Mouse (Mus musculus) cortical plate, adult 2 months (tissue): ENCODE results near the gene Capns1. TPM values are rescaled to one million over a fixed set of nuclear protein-coding genes. Genes with fewer than 3 reads are reported as not detected.
"Not testable (repeated sequence)": the region's sequence is repeated elsewhere in the genome, so short reads cannot be mapped to it uniquely, and the experiment has no call there.

Experiments
- H3K27ac ChIP-seq: fragments of 200-500 bp; 2 replicates; pipeline ENCODE4 v1.5.1; 2012; ENCODE audit warnings: low read length, control low read depth, inconsistent platforms; ENCODE audit not compliant: insufficient read depth
- H3K4me1 ChIP-seq: fragments of 200-500 bp; 2 replicates; pipeline ENCODE4 v1.6.1; 2011; ENCODE audit warnings: low read length; ENCODE audit not compliant: control insufficient read depth, insufficient read depth
- H3K4me3 ChIP-seq: fragments of 200-500 bp; 2 replicates; pipeline ENCODE4 v1.5.1; 2011; ENCODE audit warnings: mild to moderate bottlenecking, low read length, control low read depth; ENCODE audit not compliant: insufficient read depth
- CTCF ChIP-seq: fragments of 200-500 bp; IDR thresholded peaks from 2 replicates; pipeline ENCODE4 v1.5.1; 2011; ENCODE audit warnings: mild to moderate bottlenecking, control low read depth, low read length; ENCODE audit not compliant: insufficient read depth; ENCODE audit errors: extremely low read depth
- POLR2A ChIP-seq: fragments of 200-500 bp; IDR thresholded peaks from 2 replicates; pipeline ENCODE4 v1.6.1; 2011; ENCODE audit warnings: mild to moderate bottlenecking, low read length, control low read depth; ENCODE audit not compliant: insufficient read depth; ENCODE audit errors: extremely low read depth
- polyA plus RNA-seq: library from polyadenylated mRNA; depleted of rRNA; stranded (reverse); fragments of >200 nt; gene quantifications from 2 replicates; pipeline ENCODE4 v1.2.3, GENCODE M21; 2012

Gene Capns1
- polyA plus RNA-seq, 1 experiment, result 279 TPM

- H3K27ac ChIP-seq, result no peak overlapping the region
- no peak overlapping the region for H3K4me3 ChIP-seq
- TF ChIP-seq POLR2A, result no peak
- no peak for TF ChIP-seq CTCF
- peaks cover 3% of the 10 kb centered on the region; the same call in 1 of the 2 replicates for H3K4me1 ChIP-seq
Measured at GRCm38 (mm10) chr7:30224206-30224605, 25.6 kb upstream of the Capns1 start.

GRCm38 (mm10) chr7:30222205-30222604 is 23.6 kb upstream of the Capns1 start:
- TF ChIP-seq CTCF (no peak), POLR2A (no peak)
- peaks cover 3% of the 10 kb centered on the region; the same call in 1 of the 2 replicates for H3K4me1 ChIP-seq
- H3K4me3 ChIP-seq, result no peak overlapping the region
- no peak overlapping the region for H3K27ac ChIP-seq

GRCm38 (mm10) chr7:30221433-30221832 is 22.8 kb upstream of the Capns1 start:
- Histone ChIP-seq H3K4me3 (no peak overlapping the region), H3K27ac (no peak overlapping the region)
- no peak for TF ChIP-seq CTCF
- TF ChIP-seq POLR2A, result no peak

DNA sequence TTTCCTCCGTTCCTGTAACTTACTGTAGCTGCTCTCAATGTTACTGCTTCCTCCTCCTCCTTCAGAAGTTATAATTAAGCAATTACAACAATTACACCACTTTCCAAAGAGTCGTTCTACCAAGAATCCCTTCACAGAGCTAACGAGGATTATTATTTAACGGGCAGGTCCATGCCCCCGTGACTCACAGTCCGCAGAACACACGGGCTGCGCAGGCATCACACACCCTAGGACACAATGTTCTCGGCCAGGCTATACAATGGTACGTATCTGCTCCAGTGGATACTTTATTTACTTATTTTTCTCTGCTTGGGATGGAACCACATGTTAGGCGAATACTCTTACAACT is 21.4 kb upstream of the Capns1 start:
- peaks cover 3% of the 10 kb centered on the region; the same call in 1 of the 2 replicates for H3K4me1 ChIP-seq
- peak overlapping the region; percentile 52 for H3K4me3 ChIP-seq
- no peak for TF ChIP-seq POLR2A
- TF ChIP-seq CTCF, result no peak
- H3K27ac ChIP-seq, result no peak overlapping the region

More at GRCm38 (mm10) chr7:30221433-30221832, 22.8 kb upstream of the Capns1 start:
- H3K4me1 ChIP-seq, result peaks cover 3% of the 10 kb centered on the region; the same call in 1 of the 2 replicates

GRCm38 (mm10) chr7:30219293-30220007 is 20.8 kb upstream of the Capns1 start:
- Histone ChIP-seq H3K27ac (no peak overlapping the region), H3K4me3 (peak overlapping the region; percentile 52), H3K4me1 (peaks cover 3% of the 10 kb centered on the region; the same call in 1 of the 2 replicates)
- TF ChIP-seq CTCF (no peak), POLR2A (no peak)

- H3K27ac ChIP-seq, result no peak overlapping the region
- TF ChIP-seq POLR2A, result no peak
- no peak for TF ChIP-seq CTCF
Measured at GRCm38 (mm10) chr7:30217277-30217676, 18.7 kb upstream of the Capns1 start.

DNA sequence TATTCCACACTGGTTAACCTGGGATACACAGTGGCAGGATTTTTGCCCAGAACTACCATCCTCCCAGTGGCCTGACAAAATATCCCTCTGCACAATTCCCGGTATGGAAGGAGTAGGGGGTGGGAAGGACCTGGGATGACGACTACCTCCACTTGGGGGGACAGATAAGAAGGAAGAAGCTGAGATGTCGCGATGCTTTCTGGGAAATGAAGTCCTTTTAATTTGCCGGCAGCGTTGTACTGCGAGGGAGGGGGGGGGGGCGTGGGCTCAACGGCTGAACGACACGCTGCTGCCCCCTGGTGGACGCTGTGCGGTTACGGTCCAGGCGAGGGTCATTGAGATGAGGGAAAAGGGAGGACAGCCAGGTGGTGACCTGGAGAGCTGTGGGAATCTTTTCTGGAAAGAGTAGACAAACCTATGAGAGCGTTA is 18.1 kb upstream of the Capns1 start:
- TF ChIP-seq CTCF, result peak; percentile 72
- 0 out of 2 replicates have a peak, but pooled peaks have one; percentile 18 for TF ChIP-seq POLR2A
- H3K27ac ChIP-seq, result no peak overlapping the region
- no peak overlapping the region; the same call in 1 of the 2 replicates for H3K4me3 ChIP-seq
- H3K4me1 ChIP-seq, result peaks cover 3% of the 10 kb centered on the region; the same call in 1 of the 2 replicates

More at GRCm38 (mm10) chr7:30217277-30217676, 18.7 kb upstream of the Capns1 start:
- Histone ChIP-seq H3K4me3 (no peak overlapping the region), H3K4me1 (peaks cover 3% of the 10 kb centered on the region; the same call in 1 of the 2 replicates)

DNA sequence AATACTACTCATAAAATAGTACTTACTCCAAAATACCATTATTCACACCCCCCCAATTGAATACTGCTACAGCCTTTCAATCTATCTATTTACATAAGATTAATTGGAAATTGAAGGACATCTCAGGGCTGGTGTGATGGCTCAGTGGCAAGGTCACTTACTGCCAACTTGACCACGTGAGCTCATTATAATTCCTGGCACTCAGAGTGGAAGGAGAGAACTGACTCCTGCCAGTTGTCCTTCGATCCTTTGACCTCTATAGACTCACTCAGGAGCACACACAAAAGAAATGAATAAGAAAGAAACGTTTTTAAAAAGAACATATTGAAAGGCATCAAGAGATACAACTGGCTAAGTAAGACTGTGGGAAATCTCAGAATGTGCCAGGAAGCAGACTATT is 17.3 kb upstream of the Capns1 start:
- TF ChIP-seq CTCF, result no peak
- TF ChIP-seq POLR2A, result no peak
- Histone ChIP-seq H3K4me1 (peaks cover 3% of the 10 kb centered on the region; the same call in 1 of the 2 replicates), H3K27ac (no peak overlapping the region), H3K4me3 (no peak overlapping the region)

- H3K27ac ChIP-seq, result no peak overlapping the region
- TF ChIP-seq CTCF, result no peak
- no peak for TF ChIP-seq POLR2A
- no peaks in the 10 kb centered on the region for H3K4me1 ChIP-seq
- no peak overlapping the region for H3K4me3 ChIP-seq
Measured at GRCm38 (mm10) chr7:30213881-30214280, 15.3 kb upstream of the Capns1 start.

GRCm38 (mm10) chr7:30211025-30211424 is 12.4 kb upstream of the Capns1 start:
- Histone ChIP-seq H3K27ac (no peak overlapping the region), H3K4me1 (no peaks in the 10 kb centered on the region), H3K4me3 (no peak overlapping the region)
- TF ChIP-seq CTCF (no peak), POLR2A (no peak)

DNA sequence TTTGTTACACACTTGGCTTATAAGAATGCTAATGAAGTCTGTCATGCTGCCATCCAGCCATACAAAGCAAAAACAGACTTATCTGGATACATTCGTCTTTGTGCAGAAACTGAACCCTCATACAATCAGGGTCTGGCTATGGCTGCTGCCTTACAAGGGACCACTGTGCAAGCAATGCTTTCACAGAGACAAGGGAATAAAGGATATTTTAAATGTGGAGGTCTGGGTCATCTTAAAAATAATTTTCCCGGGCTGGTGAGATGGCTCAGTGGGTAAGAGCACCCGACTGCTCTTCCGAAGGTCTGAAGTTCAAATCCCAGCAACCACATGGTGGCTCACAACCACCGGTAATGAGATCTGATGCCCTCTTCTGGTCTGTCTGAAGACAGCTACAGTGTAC is 7.8 kb upstream of the Capns1 start:
- not testable (repeated sequence) for H3K27ac ChIP-seq, H3K4me1 ChIP-seq, H3K4me3 ChIP-seq
